Mouse (Mus musculus) heart, postnatal 0 days (tissue): ENCODE results near the gene Cyp2j13.
"Not testable (repeated sequence)": the region's sequence is repeated elsewhere in the genome, so short reads cannot be mapped to it uniquely, and the experiment has no call there.

Source experiments
- CTCF ChIP-seq: IDR thresholded peaks from 2 replicates; pipeline ENCODE4 v1.5.1; 2016; ENCODE audit warnings: antibody characterized with exemption, control low read depth, low read depth
- EP300 ChIP-seq: IDR thresholded peaks from 2 replicates; pipeline ENCODE4 v1.6.1; 2016; ENCODE audit warnings: antibody characterized with exemption, low read depth

DNA sequence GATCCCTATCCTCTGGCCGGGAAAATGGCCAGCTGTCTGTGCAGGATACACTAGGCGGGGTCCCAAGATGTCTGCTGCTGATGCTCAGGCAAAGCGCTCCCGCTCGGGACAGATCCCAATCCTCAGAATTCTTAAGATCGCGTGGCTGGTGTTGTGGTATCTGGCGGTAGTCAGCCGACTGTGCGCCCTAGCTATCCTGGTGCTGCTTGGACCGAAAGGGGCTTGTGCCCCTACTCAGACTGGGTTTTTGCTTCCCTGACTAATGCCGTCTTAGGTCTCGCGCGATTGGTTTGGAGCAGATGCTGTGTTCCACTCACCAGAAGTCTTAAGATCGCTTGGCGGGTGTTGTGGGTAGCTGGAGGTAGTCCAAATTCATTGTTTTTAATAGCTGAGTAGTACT lies 95.1 kb downstream of the Cyp2j13 start:
- TF ChIP-seq CTCF, EP300: not testable (repeated sequence)
